Mouse (Mus musculus) B cell, adult (primary cell): ENCODE data around the gene Lrch4. TPM values are rescaled to one million over a fixed set of nuclear protein-coding genes. Genes with fewer than 3 reads are reported as not detected.

Experiments
- total RNA-seq: library from RNA; stranded (reverse); gene quantifications from 4 replicates; pipeline ENCODE4 v1.2.4, GENCODE M21; 2023; ENCODE audit not compliant: inconsistent age

The Lrch4 gene
- total RNA-seq = 206 to 213 TPM (median 209 TPM) in 4 replicates

DNA sequence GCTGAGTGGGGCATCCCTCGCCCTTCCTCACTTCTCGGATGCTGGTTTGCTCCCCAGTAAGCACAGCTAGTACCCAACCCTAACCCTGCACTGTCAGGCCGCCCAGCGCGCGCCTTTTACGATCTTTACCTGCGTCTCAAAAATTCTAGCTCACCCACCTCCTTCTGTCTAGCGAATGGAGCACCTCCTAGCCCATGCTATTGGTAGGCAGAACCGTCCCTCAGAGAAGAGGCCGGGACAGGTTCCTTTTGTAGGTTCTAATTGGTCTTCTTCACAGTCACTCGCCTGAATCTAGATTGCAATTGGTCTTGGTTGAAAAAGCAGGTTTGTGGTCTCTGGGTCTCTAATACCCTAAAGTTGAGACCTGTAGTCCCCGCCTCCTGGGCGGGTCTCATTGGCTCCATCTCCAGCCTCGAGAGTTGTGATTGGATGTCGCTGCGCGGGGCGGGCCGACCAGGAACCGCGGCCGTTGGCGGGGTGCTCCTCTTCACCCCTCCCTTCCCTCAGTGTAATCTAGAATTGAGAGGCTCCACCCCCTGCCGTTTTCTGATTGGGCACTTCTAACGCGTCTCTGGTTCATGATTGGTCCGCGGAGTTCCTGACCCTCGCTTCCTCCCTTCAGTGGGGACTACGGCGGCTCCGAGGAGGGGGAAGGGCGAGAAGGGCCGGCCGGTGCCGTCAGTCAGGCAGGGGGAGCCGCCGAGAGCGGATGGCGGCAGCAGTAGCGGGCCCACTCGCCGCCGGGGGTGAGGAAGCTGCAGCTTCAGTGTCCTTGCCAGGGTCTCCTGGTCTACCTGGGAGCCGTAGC lies at the start of gene Lrch4, which contains the start of the genes Fbxo24 and Gm20605:
Gene Lrch4, plus strand, starts transcription at position 624 of the 808 bp plus-strand sequence.
Gene Fbxo24, minus strand, starts transcription at position 505 of the 808 bp plus-strand sequence.
Gene Gm20605, plus strand, starts transcription at position 678 of the 808 bp plus-strand sequence.

GRCm38 (mm10) chr5:137600619-137601364 lies 28.1 kb upstream of the Lrch4 start, which contains the start of gene Mospd3:
Gene Mospd3 (minus strand): TSS chr5:137601058.

GRCm38 (mm10) chr5:137613550-137613949 lies 15.4 kb upstream of the Lrch4 start, which contains the start of gene Pcolce:
Gene Pcolce (minus strand): TSS chr5:137613784.

GRCm38 (mm10) chr5:137641054-137641453 lies 12.1 kb downstream of the Lrch4 start, which contains the start of gene Sap25:
Gene Sap25 (plus strand): TSS chr5:137641334.

GRCm38 (mm10) chr5:137645652-137646091 lies 16.8 kb downstream of the Lrch4 start, which contains the start of gene Irs3:
Gene Irs3 (minus strand): TSS chr5:137645714.

DNA sequence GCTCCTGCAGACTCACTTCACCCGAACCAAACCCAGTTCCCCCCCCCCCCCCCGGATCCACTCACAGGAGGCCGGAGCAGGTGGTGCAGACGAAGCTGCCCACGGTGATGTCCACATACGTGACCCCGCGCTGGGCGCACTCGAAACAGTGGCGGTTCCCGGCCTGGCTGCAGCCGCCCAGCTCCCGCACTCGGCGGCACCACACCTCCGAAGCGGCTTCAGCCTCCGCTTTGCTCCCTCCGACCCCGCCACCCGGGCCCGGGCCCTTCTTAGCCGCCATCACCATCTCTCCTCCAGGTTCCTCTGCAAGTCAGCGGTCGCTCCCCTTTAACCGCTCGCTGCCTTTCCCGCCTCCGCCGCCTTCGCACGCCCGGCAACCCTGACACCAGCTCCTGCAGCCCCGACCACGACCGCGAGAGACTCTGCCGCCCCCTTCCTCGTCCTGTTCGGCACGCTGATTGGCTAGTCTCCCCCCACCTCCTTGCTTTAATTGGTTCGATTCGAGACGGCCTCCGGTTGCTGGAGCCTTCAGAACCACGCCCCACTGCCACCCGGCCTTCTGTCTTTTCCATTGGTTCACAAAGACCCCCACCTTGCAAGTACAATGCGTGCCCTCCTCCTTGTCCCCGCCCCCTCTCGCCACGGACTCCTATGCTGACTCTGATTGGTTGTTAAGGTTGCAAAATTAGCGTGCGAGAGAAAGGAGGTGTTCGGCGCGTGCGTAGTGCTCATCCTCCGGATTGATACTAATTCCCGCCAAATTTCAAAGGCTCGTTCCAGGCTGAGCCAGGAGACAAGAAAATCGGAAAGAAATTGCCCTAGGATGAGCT lies 55.6 kb downstream of the Lrch4 start, which contains the start of gene Agfg2:
Gene Agfg2, minus strand, starts transcription at position 433 of the 830 bp plus-strand sequence.

Other genes starting within 250 kb of the Lrch4 start
- not detected in 4 replicates for gene Zan, start 152.1 kb upstream of the Lrch4 start, total RNA-seq
- 30.1 to 38.1 TPM (median 33.0 TPM) in 4 replicates for gene Pop7, start 126.6 kb upstream of the Lrch4 start, total RNA-seq
- gene Gigyf1, start 110.6 kb upstream of the Lrch4 start, total RNA-seq = 114 to 121 TPM (median 115 TPM) in 4 replicates
- gene Epo, start 95.9 kb upstream of the Lrch4 start, total RNA-seq = not detected in 4 replicates
- 346 to 423 TPM (median 404 TPM) in 4 replicates for gene Gnb2, start 95.6 kb upstream of the Lrch4 start, total RNA-seq
- not detected in 4 replicates for gene Actl6b, start 75.6 kb upstream of the Lrch4 start, total RNA-seq
- gene Tfr2, start 59.3 kb upstream of the Lrch4 start, total RNA-seq = 0.29 to 1.5 TPM (median 0.71 TPM) in 4 replicates
- 32.1 to 44.5 TPM (median 37.3 TPM) in 4 replicates for gene Mospd3, start 28.1 kb upstream of the Lrch4 start, total RNA-seq
- 1.1 to 2.3 TPM (median 1.5 TPM) in 4 replicates for gene Pcolce, start 15.3 kb upstream of the Lrch4 start, total RNA-seq
- 0.22 to 0.45 TPM (median 0.30 TPM) in 3 of 4 replicates, not detected in the other for gene Fbxo24, start 119 bp upstream of the Lrch4 start, total RNA-seq
- 58.1 to 62.4 TPM (median 60.8 TPM) in 4 replicates for gene Gm20605, start 54 bp downstream of the Lrch4 start, total RNA-seq
- 84.0 to 92.8 TPM (median 85.8 TPM) in 4 replicates for gene Sap25, start 12.2 kb downstream of the Lrch4 start, total RNA-seq
- not detected in 4 replicates for gene Irs3, start 16.6 kb downstream of the Lrch4 start, total RNA-seq
- 17.4 to 20.9 TPM (median 18.1 TPM) in 4 replicates for gene Agfg2, start 55.6 kb downstream of the Lrch4 start, total RNA-seq
- 0.21 to 0.48 TPM (median 0.42 TPM) in 4 replicates for gene Nyap1, start 112.5 kb downstream of the Lrch4 start, total RNA-seq
- 201 to 221 TPM (median 212 TPM) in 4 replicates for gene Tsc22d4, start 116.6 kb downstream of the Lrch4 start, total RNA-seq
- 19.3 to 26.7 TPM (median 22.2 TPM) in 4 replicates for gene Ppp1r35, start 149.7 kb downstream of the Lrch4 start, total RNA-seq
- 82.8 to 102 TPM (median 90.4 TPM) in 4 replicates for gene Mepce, start 158.5 kb downstream of the Lrch4 start, total RNA-seq
- gene Zcwpw1, start 158.7 kb downstream of the Lrch4 start, total RNA-seq = 19.2 to 24.6 TPM (median 22.6 TPM) in 4 replicates
- gene Pilra, start 207.2 kb downstream of the Lrch4 start, total RNA-seq = 1.3 to 3.1 TPM (median 1.7 TPM) in 4 replicates
- 1.3 to 3.3 TPM (median 1.5 TPM) in 4 replicates for gene Pilrb1, start 229.0 kb downstream of the Lrch4 start, total RNA-seq
- 1.1 to 2.5 TPM (median 1.6 TPM) in 3 of 4 replicates, not detected in the other for gene Pilrb2, start 242.7 kb downstream of the Lrch4 start, total RNA-seq